Mouse (Mus musculus) liver, embryonic 15.5 days (tissue): ENCODE measurements around the gene Maml3. TPM values are rescaled to one million over a fixed set of nuclear protein-coding genes. Genes with fewer than 3 reads are reported as not detected.

Experiments used
- ATAC-seq: fragments of 200-750 bp; cut with Nextera tagmentation; 2 replicates; pipeline ENCODE4 v1.8.0; 2017; ENCODE audit warnings: moderate number of reproducible peaks, mild to moderate bottlenecking, moderate library complexity; ENCODE audit not compliant: insufficient read depth
- H3K27ac ChIP-seq: fragments of 300-500 bp; sonication (generic); replicated peaks from 2 replicates; pipeline ENCODE4 v1.5.1; 2015; ENCODE audit warnings: mild to moderate bottlenecking, inconsistent platforms
- H3K27me3 ChIP-seq: fragments of 300-500 bp; sonication (generic); 2 replicates; pipeline ENCODE4 v1.6.1; 2015; ENCODE audit warnings: mild to moderate bottlenecking, inconsistent platforms
- H3K36me3 ChIP-seq: fragments of 300-500 bp; sonication (generic); replicated peaks from 2 replicates; pipeline ENCODE4 v1.6.1; 2015; ENCODE audit warnings: moderate library complexity, mild to moderate bottlenecking, inconsistent platforms
- H3K4me1 ChIP-seq: fragments of 300-500 bp; sonication (generic); replicated peaks from 2 replicates; pipeline ENCODE4 v1.6.1; 2015; ENCODE audit warnings: inconsistent platforms
- H3K4me2 ChIP-seq: fragments of 300-500 bp; sonication (generic); 2 replicates; pipeline ENCODE4 v1.6.1; 2015; ENCODE audit warnings: moderate library complexity, mild to moderate bottlenecking, inconsistent platforms
- H3K4me3 ChIP-seq: fragments of 300-500 bp; sonication (generic); replicated peaks from 2 replicates; pipeline ENCODE4 v1.5.1; 2015; ENCODE audit warnings: mild to moderate bottlenecking, inconsistent platforms
- H3K9ac ChIP-seq: fragments of 300-500 bp; sonication (generic); 2 replicates; pipeline ENCODE4 v1.6.1; 2015; ENCODE audit warnings: moderate library complexity, mild to moderate bottlenecking, inconsistent platforms
- H3K9me3 ChIP-seq: fragments of 300-500 bp; sonication (generic); replicated peaks from 2 replicates; pipeline ENCODE4 v1.6.1; 2016; ENCODE audit warnings: inconsistent platforms
- WGBS: fragments of 180-500 bp; shearing (Covaris S2); methylation state at CpG from one replicate; pipeline ENCODE4 v1.1.7; 2015; ENCODE audit warnings: mixed read lengths; ENCODE audit not compliant: insufficient replicate concordance; 5-methylcytosine and 5-hydroxymethylcytosine counted together
- polyA plus RNA-seq: library from polyadenylated mRNA; unstranded; fragments of >200 nt; fragmentation: Nextera tagmentation; extraction: Ambion mirVana; gene quantifications from 2 replicates; pipeline ENCODE4 v1.2.1, GENCODE M21; 2015

Gene Maml3
- polyA plus RNA-seq, 1 experiment from 2014 or later = 0.73 TPM

DNA sequence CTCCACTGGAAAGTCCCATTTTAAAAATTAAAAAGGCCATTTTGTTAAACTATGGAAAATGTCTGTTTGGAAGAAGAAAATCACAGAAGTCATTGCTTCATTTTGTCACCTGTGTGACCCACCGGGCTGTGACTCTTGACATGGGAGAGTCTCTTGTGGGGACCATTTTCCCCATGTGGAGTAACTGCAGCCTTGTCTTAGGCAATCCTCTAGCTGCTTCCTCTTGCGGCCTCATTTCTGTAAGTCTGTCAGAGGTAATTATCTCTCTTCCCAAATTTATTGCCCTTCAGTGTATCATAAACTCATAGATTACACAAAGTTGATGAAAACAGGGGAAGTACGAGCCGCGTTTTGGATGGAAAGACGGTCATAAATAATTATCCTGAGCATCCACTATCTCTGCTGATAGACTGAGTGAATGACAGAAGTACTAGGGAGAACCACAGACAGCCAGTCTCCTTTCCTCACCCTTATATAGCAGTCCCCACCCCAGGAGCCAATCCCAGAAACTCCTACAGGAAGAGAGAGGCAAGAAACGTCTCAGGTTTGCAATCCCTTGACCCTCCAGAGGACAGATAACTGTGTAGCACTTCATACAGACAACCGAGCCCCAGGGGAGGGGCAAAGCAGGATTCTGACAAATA is 14.5 kb downstream of the Maml3 start:
- 27% methylated on average over 8 of the region's 8 CpGs for WGBS
- Histone ChIP-seq H3K4me3 (no peak overlapping the region), H3K36me3 (no peaks in the 10 kb centered on the region), H3K9ac (no peak overlapping the region), H3K9me3 (no peaks in the 10 kb centered on the region), H3K27ac (no peak overlapping the region), H3K27me3 (no peaks in the 10 kb centered on the region), H3K4me1 (peaks cover 27% of the 10 kb centered on the region), H3K4me2 (no peak overlapping the region)
- ATAC-seq = no peak

DNA sequence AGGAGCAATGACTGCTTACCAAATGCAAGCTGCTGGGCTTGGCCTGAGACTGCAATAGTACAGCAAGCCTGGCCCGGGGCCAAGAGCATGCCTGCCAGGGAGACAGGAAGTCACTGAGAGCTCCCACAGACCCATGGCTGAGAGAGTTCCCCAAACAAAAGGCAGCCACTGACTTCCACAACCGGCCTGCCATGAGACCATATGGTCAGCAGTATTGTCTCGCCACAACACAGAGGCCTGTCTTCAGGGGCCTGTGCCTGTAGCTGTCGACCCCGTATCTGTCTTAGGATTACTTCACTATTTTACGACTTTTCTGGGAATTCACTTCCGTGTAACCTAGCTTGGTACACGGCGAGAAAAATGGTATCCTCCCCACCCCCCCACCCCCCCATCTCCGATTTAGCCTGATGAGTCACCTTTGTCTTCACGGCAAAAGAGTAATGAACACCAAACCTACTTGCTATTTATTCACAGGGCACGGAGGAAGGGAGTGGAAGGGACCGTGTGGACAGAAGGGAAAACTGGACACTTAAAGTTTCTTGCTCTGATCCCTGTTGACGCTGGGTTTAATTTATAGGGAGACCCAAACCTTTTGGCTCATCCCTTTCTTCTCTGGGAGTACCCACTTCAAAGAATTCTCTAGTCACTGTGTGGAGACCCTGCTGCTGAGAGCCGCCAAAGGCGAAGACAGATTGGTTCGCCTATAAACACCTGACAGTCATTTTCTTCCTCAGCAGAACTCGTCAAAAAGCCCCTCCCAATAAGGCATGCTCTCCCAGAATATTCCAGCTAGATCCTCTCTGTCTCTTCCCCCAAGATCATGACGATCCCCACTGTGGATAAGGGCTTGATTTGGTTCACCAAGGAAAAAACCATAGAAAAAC is 16.2 kb downstream of the Maml3 start:
- Histone ChIP-seq H3K36me3 (no peaks in the 10 kb centered on the region), H3K27ac (peak overlapping the region; percentile 69), H3K27me3 (no peaks in the 10 kb centered on the region), H3K9me3 (no peaks in the 10 kb centered on the region), H3K9ac (no peak overlapping the region), H3K4me2 (peak overlapping the region; percentile 47), H3K4me1 (peaks cover 32% of the 10 kb centered on the region), H3K4me3 (no peak overlapping the region)
- 21% methylated on average over 19 of the region's 19 CpGs for WGBS
- peak; percentile 63 for ATAC-seq

DNA sequence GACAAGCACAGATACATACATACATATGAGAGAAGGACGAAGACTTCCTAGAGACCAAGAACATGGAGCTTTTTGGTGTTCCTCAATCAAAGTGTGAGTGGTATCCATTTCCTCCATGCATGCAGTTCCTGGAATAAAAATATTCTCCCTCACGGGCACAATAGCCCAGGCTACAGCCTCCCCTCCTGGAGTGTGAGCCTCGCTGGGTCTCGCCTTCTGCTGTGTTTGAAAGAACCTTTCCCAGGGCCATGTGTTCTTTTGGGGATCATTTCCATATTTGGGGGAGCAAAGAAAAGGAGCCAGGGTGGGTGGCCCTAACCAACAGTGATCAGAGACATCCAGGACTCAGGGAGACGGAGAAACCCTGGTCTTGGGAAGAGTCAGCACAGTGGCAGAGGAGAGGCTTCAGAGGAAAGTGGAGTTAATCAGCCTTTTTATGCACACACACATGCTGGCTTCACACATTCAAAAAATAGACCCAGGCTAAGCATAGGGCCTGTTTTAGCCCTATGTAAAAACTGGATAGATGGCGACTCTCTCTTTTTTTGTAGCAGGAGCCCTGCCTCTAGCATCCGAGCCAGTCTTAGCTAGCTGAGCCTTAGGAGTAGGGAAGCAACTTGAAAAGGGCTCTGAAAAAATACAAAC is 17.1 kb downstream of the Maml3 start:
- H3K4me3 ChIP-seq = no peak overlapping the region
- peaks cover 33% of the 10 kb centered on the region for H3K4me1 ChIP-seq
- 73% methylated on average over 7 of the region's 7 CpGs for WGBS
- no peak for ATAC-seq
- H3K9ac ChIP-seq = no peak overlapping the region
- H3K27me3 ChIP-seq = no peaks in the 10 kb centered on the region
- no peaks in the 10 kb centered on the region for H3K9me3 ChIP-seq
- H3K4me2 ChIP-seq = peak overlapping the region; percentile 47; the same call in 1 of the 2 replicates
- H3K36me3 ChIP-seq = no peaks in the 10 kb centered on the region
- peak overlapping the region; percentile 72 for H3K27ac ChIP-seq

DNA sequence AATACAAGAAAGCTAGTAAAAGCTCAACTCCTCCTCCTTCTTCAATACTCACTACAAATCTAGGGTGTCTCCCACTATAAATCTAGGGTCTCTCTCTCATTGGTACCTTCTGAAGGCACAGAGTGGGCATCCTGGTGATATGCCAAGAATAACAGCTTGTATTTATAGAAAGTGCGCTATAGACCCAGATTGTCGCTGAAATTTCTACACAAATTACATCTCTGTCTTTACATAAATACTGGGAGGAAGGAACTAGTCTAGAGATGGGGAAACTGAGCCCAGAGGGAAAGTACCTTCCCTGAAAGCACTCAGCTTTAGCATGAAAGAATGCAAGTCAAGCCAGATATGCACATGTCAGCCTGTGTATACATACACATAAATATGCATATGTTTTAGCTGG is 26.1 kb downstream of the Maml3 start:
- Histone ChIP-seq H3K4me1 (peaks cover 9% of the 10 kb centered on the region), H3K4me3 (no peak overlapping the region), H3K9ac (no peak overlapping the region), H3K36me3 (no peaks in the 10 kb centered on the region), H3K27ac (no peak overlapping the region), H3K9me3 (no peaks in the 10 kb centered on the region), H3K27me3 (no peaks in the 10 kb centered on the region), H3K4me2 (no peak overlapping the region)
- no peak for ATAC-seq
- 78% methylated on average over 2 of the region's 2 CpGs for WGBS

DNA sequence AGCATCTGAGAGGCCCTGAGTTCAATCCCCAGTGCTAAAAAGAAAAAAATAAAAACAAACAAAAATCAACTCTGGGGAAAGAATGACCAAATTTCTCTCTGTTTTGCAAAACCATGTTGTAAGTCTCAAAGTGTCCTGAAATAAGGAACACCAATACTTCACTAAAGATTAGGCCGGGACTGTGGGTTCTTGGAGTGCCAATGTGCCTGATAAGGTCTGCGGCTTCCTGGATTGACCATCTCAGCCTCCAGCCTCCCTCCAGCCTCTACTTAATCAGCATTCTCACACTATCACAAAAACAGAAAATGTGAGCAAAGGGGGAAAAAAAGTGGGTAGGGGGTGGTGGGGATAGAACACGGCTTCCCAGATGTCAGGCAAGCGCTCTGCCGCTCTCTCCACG is 30.9 kb downstream of the Maml3 start:
- WGBS = 24% methylated on average over 6 of the region's 6 CpGs
- Histone ChIP-seq H3K4me2 (no peak overlapping the region), H3K36me3 (no peaks in the 10 kb centered on the region), H3K27ac (no peak overlapping the region), H3K9ac (no peak overlapping the region), H3K27me3 (peaks cover 6% of the 10 kb centered on the region; the same call in 1 of the 2 replicates), H3K9me3 (no peaks in the 10 kb centered on the region), H3K4me1 (peaks cover 22% of the 10 kb centered on the region), H3K4me3 (no peak overlapping the region)
- ATAC-seq = no peak

DNA sequence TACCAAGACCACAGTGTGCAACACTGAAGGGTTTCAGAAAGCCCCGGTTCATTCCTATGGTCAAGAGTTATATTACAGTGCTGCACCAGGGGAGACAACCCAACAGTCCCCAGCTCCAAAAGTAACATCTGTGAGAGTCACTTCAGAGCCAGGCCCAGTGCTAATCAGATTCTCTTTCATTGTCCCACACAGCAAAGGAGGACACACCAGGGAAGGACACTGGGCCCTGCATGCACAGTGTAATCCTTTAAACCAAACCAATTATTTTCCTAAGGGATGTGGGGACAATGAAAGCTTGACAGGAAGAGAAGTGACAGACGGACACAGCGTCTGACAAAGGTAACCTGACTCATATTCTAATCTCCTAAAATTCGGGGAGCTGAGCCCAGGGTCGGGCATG is 32.9 kb downstream of the Maml3 start:
- no peaks in the 10 kb centered on the region for H3K9me3 ChIP-seq
- no peak for ATAC-seq
- no peak overlapping the region for H3K9ac ChIP-seq
- 50% methylated on average over 5 of the region's 5 CpGs for WGBS
- H3K27me3 ChIP-seq = peaks cover 6% of the 10 kb centered on the region; the same call in 1 of the 2 replicates
- H3K4me1 ChIP-seq = peaks cover 23% of the 10 kb centered on the region
- no peak overlapping the region for H3K27ac ChIP-seq
- H3K4me2 ChIP-seq = no peak overlapping the region
- no peak overlapping the region for H3K4me3 ChIP-seq
- H3K36me3 ChIP-seq = no peaks in the 10 kb centered on the region

DNA sequence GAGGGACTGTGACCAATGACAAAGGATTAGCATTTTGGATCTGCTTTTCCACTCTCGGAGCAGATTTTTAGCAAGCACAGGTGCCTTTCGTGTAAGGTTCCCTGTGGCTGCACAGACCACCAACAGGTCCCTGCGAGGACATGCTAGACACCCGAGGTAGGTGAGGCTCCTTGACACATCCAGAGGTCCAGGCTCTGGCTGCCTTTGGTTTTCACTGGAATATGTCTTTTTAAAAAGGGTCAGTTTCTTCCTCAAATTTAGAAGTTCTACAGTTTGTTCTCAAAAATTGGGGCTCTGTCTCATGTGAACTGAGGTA is 34.8 kb downstream of the Maml3 start:
- Histone ChIP-seq H3K4me2 (peak overlapping the region; percentile 63), H3K4me3 (peak overlapping the region; percentile 45), H3K36me3 (no peaks in the 10 kb centered on the region), H3K27ac (peak overlapping the region; percentile 59; the same call in 1 of the 2 replicates), H3K4me1 (peaks cover 23% of the 10 kb centered on the region), H3K9me3 (no peaks in the 10 kb centered on the region), H3K27me3 (peaks cover 6% of the 10 kb centered on the region; the same call in 1 of the 2 replicates), H3K9ac (no peak overlapping the region; the same call in 1 of the 2 replicates)
- 5% methylated on average over 4 of the region's 4 CpGs for WGBS
- ATAC-seq = no peak

DNA sequence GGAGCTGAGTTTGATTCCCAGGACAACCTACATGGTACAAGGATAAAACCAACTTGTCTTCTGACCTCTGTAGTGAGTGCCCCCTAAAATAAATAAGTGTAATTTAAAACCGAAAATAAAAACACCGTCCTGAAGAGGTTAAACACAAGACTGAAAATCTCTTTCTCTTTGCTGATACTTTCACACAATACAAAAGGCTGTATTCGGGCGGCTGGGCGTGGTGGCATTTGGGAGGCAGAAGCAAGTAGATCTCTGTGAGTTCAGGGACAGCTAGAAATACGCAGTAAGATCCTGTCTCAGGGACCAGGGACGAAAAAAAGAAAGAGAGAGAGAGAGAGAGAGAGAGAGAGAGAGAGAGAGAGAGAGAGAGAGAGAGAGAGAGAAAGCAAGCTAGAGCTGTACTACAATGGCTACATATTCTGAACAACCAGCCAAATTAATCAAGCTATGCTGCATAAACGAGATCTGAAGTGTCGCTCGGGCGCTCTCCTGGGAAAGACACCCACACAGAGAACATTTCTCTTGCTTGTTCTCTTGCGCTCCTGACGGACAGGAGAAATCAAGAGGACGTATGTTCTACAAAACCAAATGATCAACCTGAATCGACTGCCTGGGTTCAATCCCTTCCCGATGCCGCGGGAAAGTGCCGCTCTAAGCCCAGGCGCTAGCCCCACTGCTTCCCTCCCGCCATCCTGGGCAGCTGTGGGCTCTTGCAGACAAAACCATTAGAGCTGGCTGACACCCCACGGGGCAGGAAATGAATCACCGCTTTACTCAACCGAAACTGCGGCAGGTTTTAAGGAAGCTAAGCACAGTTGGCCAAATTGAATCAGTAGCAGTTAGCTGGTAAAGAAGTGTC is 35.3 kb downstream of the Maml3 start:
- ATAC-seq = peak; percentile 15; the same call in 1 of the 2 replicates
- H3K4me1 ChIP-seq = peaks cover 23% of the 10 kb centered on the region
- peaks cover 6% of the 10 kb centered on the region; the same call in 1 of the 2 replicates for H3K27me3 ChIP-seq
- H3K9me3 ChIP-seq = no peaks in the 10 kb centered on the region
- 3% methylated on average over 25 of the region's 25 CpGs for WGBS
- peak overlapping the region; percentile 63 for H3K4me2 ChIP-seq
- H3K9ac ChIP-seq = peak overlapping the region; percentile 35; the same call in 1 of the 2 replicates
- no peaks in the 10 kb centered on the region for H3K36me3 ChIP-seq
- peak overlapping the region; percentile 45 for H3K4me3 ChIP-seq
- peak overlapping the region; percentile 35; the same call in 1 of the 2 replicates for H3K27ac ChIP-seq

DNA sequence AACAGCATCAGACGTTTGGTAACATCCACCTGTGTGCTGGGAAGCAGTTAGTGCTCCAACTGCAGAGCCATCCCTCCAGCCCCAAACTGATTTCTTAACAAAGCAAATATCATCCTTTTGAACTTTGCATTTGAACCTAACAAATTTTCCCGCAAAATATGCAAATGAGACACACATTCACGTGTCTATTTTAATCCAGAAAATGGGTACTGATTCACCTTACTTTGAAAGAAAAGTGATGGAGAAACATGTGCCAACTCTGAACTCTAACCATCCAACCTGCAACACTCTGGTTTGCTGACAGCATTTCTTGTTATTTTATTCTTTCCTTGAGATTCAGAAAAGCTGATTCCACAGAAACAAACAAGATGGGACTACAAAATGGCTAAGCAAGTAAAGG is 36.0 kb downstream of the Maml3 start:
- Histone ChIP-seq H3K9ac (no peak overlapping the region), H3K4me3 (no peak overlapping the region), H3K36me3 (no peaks in the 10 kb centered on the region), H3K4me1 (peaks cover 20% of the 10 kb centered on the region), H3K4me2 (no peak overlapping the region), H3K27ac (no peak overlapping the region), H3K9me3 (no peaks in the 10 kb centered on the region), H3K27me3 (peaks cover 6% of the 10 kb centered on the region; the same call in 1 of the 2 replicates)
- no peak for ATAC-seq
- 42% methylated on average over 3 of the region's 3 CpGs for WGBS

DNA sequence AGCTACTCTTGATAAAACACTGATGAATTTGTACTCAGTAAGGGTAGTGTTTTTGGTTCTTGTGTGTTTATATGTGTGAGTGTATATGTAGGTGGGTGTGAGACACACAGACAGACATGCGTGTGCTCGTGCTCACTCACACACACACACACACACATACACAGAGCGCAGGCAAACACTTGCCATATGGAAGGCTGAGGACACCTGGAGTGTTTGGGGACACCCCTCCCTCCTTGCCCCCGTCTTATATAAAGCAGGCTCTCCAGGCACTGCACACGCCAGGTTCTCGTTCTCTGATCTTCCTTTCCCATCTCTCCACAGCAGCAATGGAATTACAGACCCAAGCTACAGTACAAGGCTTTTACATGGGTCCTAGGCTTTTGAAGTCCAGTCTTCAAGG is 37.7 kb downstream of the Maml3 start:
- 77% methylated on average over 6 of the region's 6 CpGs for WGBS
- peaks cover 17% of the 10 kb centered on the region for H3K4me1 ChIP-seq
- no peaks in the 10 kb centered on the region for H3K9me3 ChIP-seq
- H3K4me2 ChIP-seq = no peak overlapping the region
- no peaks in the 10 kb centered on the region for H3K36me3 ChIP-seq
- ATAC-seq = no peak
- H3K27me3 ChIP-seq = peaks cover 6% of the 10 kb centered on the region; the same call in 1 of the 2 replicates
- H3K4me3 ChIP-seq = no peak overlapping the region
- H3K27ac ChIP-seq = no peak overlapping the region
- H3K9ac ChIP-seq = no peak overlapping the region
